Mouse (Mus musculus) 3T3-L1 (cell line): ENCODE measurements at regions not wholly inside any gene's neighbourhood (a gene's known extent, or its start where the extent isn't known, plus 50 kb on each side); places are given as distances from the start of the nearest gene placed in this dataset.

Experiments
- DNase-seq: peaks from one replicate; pipeline ENCODE4 v3.0.0-alpha.2; 2015; ENCODE audit warnings: low read depth, low spot score

GRCm38 (mm10) chr17:41990804-41991203 lies 324.9 kb upstream of the Ptchd4 start:
- DNase-seq, result no peak

GRCm38 (mm10) chr17:42008415-42008814 lies 307.3 kb upstream of the Ptchd4 start:
- DNase-seq, result no peak

- no peak for DNase-seq
Observed at GRCm38 (mm10) chr17:42024295-42024694, 291.5 kb upstream of the Ptchd4 start.

- no peak for DNase-seq
Observed at GRCm38 (mm10) chr17:42027253-42027652, 288.5 kb upstream of the Ptchd4 start.

- no peak for DNase-seq
Observed at GRCm38 (mm10) chr17:42029452-42029851, 286.3 kb upstream of the Ptchd4 start.

- DNase-seq, result no peak
Observed at GRCm38 (mm10) chr17:42037089-42037488, 278.7 kb upstream of the Ptchd4 start.

GRCm38 (mm10) chr17:42049779-42050515 lies 265.8 kb upstream of the Ptchd4 start:
- DNase-seq, result no peak

GRCm38 (mm10) chr17:42090764-42091452 lies 224.8 kb upstream of the Ptchd4 start:
- peak; percentile 6 for DNase-seq

- no peak for DNase-seq
Observed at GRCm38 (mm10) chr17:42113684-42114083, 202.1 kb upstream of the Ptchd4 start.

- peak; percentile 9 for DNase-seq
Observed at GRCm38 (mm10) chr17:42120759-42121158, 195.0 kb upstream of the Ptchd4 start.

- DNase-seq, result peak; percentile 85
Observed at GRCm38 (mm10) chr17:42126488-42127237, 189.1 kb upstream of the Ptchd4 start.

GRCm38 (mm10) chr17:42169391-42170018 lies 146.2 kb upstream of the Ptchd4 start:
- no peak for DNase-seq

GRCm38 (mm10) chr17:42188531-42188930 lies 127.2 kb upstream of the Ptchd4 start:
- DNase-seq, result no peak

- no peak for DNase-seq
Observed at GRCm38 (mm10) chr17:42190206-42190902, 125.4 kb upstream of the Ptchd4 start.
